Mouse (Mus musculus): ENCODE results near the gene Smok3a. TPM values are rescaled to one million over a fixed set of nuclear protein-coding genes. Genes with fewer than 3 reads are reported as not detected.

Smok3a gene
- total RNA-seq, 4 experiments from 2014 or later: not detected

Other genes with a start within 250 kb of the Smok3a start
- gene Ppp1r35, start 242.4 kb upstream of the Smok3a start, total RNA-seq (2022): 10 to 100 TPM in 1 of 4 experiments, 1 to 10 TPM in 3; 7.9 to 12.7 (median 8.6) TPM
- 10 to 100 TPM; 28.9 to 34.2 (median 31.4) TPM for gene Mepce, start 233.6 kb upstream of the Smok3a start, total RNA-seq (2022)
- under 1 TPM; 0.31 to 0.57 (median 0.54) TPM for gene Zcwpw1, start 233.5 kb upstream of the Smok3a start, total RNA-seq (2022)
- 1 to 10 TPM in 3 of 4 experiments, under 1 TPM in 1; 0.87 to 4.1 (median 2.1) TPM for gene Pilra, start 185.0 kb upstream of the Smok3a start, total RNA-seq (2022)
- 1 to 10 TPM in 2 of 4 experiments, under 1 TPM in 2; 0.44 to 2.8 (median 1.1) TPM for gene Pilrb1, start 163.2 kb upstream of the Smok3a start, total RNA-seq (2022)
- 1 to 10 TPM in 1 of 4 experiments, under 1 TPM in 2, not detected in 1; 0.65 to 5.4 (median 0.75) TPM for gene Pilrb2, start 149.4 kb upstream of the Smok3a start, total RNA-seq (2022)
- gene Cyp3a13, start 99.6 kb upstream of the Smok3a start, total RNA-seq (2022): under 1 TPM; 0.19 to 0.34 (median 0.32) TPM
- gene Gjc3, start 58.2 kb upstream of the Smok3a start, total RNA-seq (2022): under 1 TPM; 0.09 to 0.34 (median 0.24) TPM
- gene Azgp1, start 39.7 kb upstream of the Smok3a start, total RNA-seq (2022): not detected
- not detected for gene Smok3b, start 168 bp downstream of the Smok3a start, total RNA-seq (2022)
- gene Smok3c, start 31.9 kb downstream of the Smok3a start, total RNA-seq (2022): not detected
- gene Zkscan1, start 63.8 kb downstream of the Smok3a start, total RNA-seq (2022): 10 to 100 TPM; 13.7 to 16.2 (median 15.3) TPM
- 10 to 100 TPM; 11.2 to 12.9 (median 11.9) TPM for gene Zscan21, start 95.6 kb downstream of the Smok3a start, total RNA-seq (2022)
- gene Zfp113, start 134.5 kb downstream of the Smok3a start, total RNA-seq (2022): 1 to 10 TPM; 6.2 to 8.5 (median 8.3) TPM
- gene Cops6, start 139.8 kb downstream of the Smok3a start, total RNA-seq (2022): 100 to 1,000 TPM; 117 to 139 (median 133) TPM
- 10 to 100 TPM in 1 of 4 experiments, 1 to 10 TPM in 3; 6.0 to 11.3 (median 7.6) TPM for gene Ap4m1, start 150.7 kb downstream of the Smok3a start, total RNA-seq (2022)
- gene Mcm7, start 151.2 kb downstream of the Smok3a start, total RNA-seq (2022): 10 to 100 TPM in 1 of 4 experiments, 1 to 10 TPM in 3; 7.2 to 11.5 (median 8.2) TPM
- gene Taf6, start 166.2 kb downstream of the Smok3a start, total RNA-seq (2022): 10 to 100 TPM; 32.6 to 34.7 (median 34.2) TPM
- gene Cnpy4, start 166.2 kb downstream of the Smok3a start, total RNA-seq (2022): 1 to 10 TPM; 4.9 to 7.0 (median 5.9) TPM
- 1 to 10 TPM; 1.8 to 4.3 (median 2.4) TPM for gene Mblac1, start 173.1 kb downstream of the Smok3a start, total RNA-seq (2022)
- gene Nxpe5, start 204.6 kb downstream of the Smok3a start, total RNA-seq (2022): 1 to 10 TPM in 1 of 4 experiments, under 1 TPM in 3; 0.56 to 1.3 (median 0.66) TPM
- 10 to 100 TPM; 54.5 to 61.7 (median 56.2) TPM for gene Lamtor4, start 234.2 kb downstream of the Smok3a start, total RNA-seq (2022)
- gene BC037034, start 242.8 kb downstream of the Smok3a start, total RNA-seq (2022): 1 to 10 TPM; 2.7 to 4.4 (median 3.4) TPM